Mouse (Mus musculus) small intestine, adult 2 months (tissue): ENCODE data around the gene Ccdc93.
A peak's percentile ranks its signal among the peaks of the same experiment; 100 is the strongest.

Experiments used
- CTCF ChIP-seq: fragments of 200-500 bp; IDR thresholded peaks from 2 replicates; pipeline ENCODE4 v1.5.1; 2012; ENCODE audit warnings: low read depth, mild to moderate bottlenecking, control low read depth, inconsistent platforms, low read length, moderate library complexity, mixed read lengths; ENCODE audit not compliant: insufficient replicate concordance, insufficient read length; ENCODE audit errors: extremely low read depth
- POLR2A ChIP-seq: fragments of 200-500 bp; IDR thresholded peaks from 2 replicates; pipeline ENCODE4 v1.6.1; 2012; ENCODE audit warnings: low read depth, mild to moderate bottlenecking, control low read depth, inconsistent platforms, low read length, moderate library complexity

- peak; percentile 35; the same call in 1 of the 2 replicates for TF ChIP-seq CTCF
- TF ChIP-seq POLR2A: no peak
These were observed 41.3 kb upstream of the Ccdc93 start for GRCm38 (mm10) chr1:121389574-121389973.
